Mouse (Mus musculus): ENCODE results near the gene Gm37596. TPM values are rescaled to one million over a fixed set of nuclear protein-coding genes. Genes with fewer than 3 reads are reported as not detected.
"Not testable (repeated sequence)": the region's sequence is repeated elsewhere in the genome, so short reads cannot be mapped to it uniquely, and the experiment has no call there.

Gene Gm37596
- not detected in 2 replicates for polyA plus RNA-seq (2014; fragmentation: Nextera tagmentation; extraction: Ambion mirVana)

- WGBS, result 85% methylated on average over 1 of the region's 2 CpGs
Measured at GRCm38 (mm10) chr3:93692970-93693369, at the start of gene Gm37596. TSS of gene Gm37596 (minus strand) at chr3:93693070.

GRCm38 (mm10) chr3:93708969-93709637, 16.2 kb upstream of the Gm37596 start:
- WGBS, result 97% methylated on average over 2 of the region's 2 CpGs
- not testable (repeated sequence) for DNase-seq (ENCODE audit: low spot score); ATAC-seq (ENCODE audit: insufficient number of reproducible peaks, low FRiP score, low TSS enrichment, low read depth); H3K27me3 ChIP-seq (ENCODE audit: control insufficient read depth, insufficient read depth, low read length); H3K9ac ChIP-seq (ENCODE audit: low read length); H3K4me3 ChIP-seq (ENCODE audit: low read depth, low read length); H3K36me3 ChIP-seq (ENCODE audit: control insufficient read depth, insufficient read depth, low read length); H3K9me3 ChIP-seq (ENCODE audit: control insufficient read depth, low read length); H3K4me2 ChIP-seq (ENCODE audit: low read depth, severe bottlenecking); H3K27ac ChIP-seq (replicated peaks; ENCODE audit: low read depth, low read length); H3K4me1 ChIP-seq (ENCODE audit: control insufficient read depth, insufficient read depth, low read length)

More at GRCm38 (mm10) chr3:93692970-93693369, at the start of gene Gm37596:
- not testable (repeated sequence) for H3K27me3 ChIP-seq (ENCODE audit: control insufficient read depth, insufficient read depth, low read length); H3K4me2 ChIP-seq (ENCODE audit: low read depth, severe bottlenecking); H3K4me3 ChIP-seq (ENCODE audit: low read depth, low read length); H3K27ac ChIP-seq (replicated peaks; ENCODE audit: low read depth, low read length); ATAC-seq (ENCODE audit: insufficient number of reproducible peaks, low FRiP score, low TSS enrichment, low read depth); H3K9me3 ChIP-seq (ENCODE audit: control insufficient read depth, low read length); H3K36me3 ChIP-seq (ENCODE audit: control insufficient read depth, insufficient read depth, low read length); DNase-seq (ENCODE audit: low spot score); H3K4me1 ChIP-seq (ENCODE audit: control insufficient read depth, insufficient read depth, low read length); H3K9ac ChIP-seq (ENCODE audit: low read length)

GRCm38 (mm10) chr3:93676210-93676609, 16.7 kb downstream of the Gm37596 start, which contains the start of gene Tdpoz1:
TSS of gene Tdpoz1 (minus strand) at chr3:93676310.
- H3K4me2 ChIP-seq (ENCODE audit: low read depth, severe bottlenecking); H3K9me3 ChIP-seq (ENCODE audit: control insufficient read depth, low read length); H3K9ac ChIP-seq (ENCODE audit: low read length); H3K27me3 ChIP-seq (ENCODE audit: control insufficient read depth, insufficient read depth, low read length); H3K4me3 ChIP-seq (ENCODE audit: low read depth, low read length); H3K36me3 ChIP-seq (ENCODE audit: control insufficient read depth, insufficient read depth, low read length); H3K4me1 ChIP-seq (ENCODE audit: control insufficient read depth, insufficient read depth, low read length); ATAC-seq (ENCODE audit: insufficient number of reproducible peaks, low FRiP score, low TSS enrichment, low read depth); DNase-seq (ENCODE audit: low spot score); H3K27ac ChIP-seq (replicated peaks; ENCODE audit: low read depth, low read length): not testable (repeated sequence)
- WGBS, result 93% methylated on average over 2 of the region's 4 CpGs

DNA sequence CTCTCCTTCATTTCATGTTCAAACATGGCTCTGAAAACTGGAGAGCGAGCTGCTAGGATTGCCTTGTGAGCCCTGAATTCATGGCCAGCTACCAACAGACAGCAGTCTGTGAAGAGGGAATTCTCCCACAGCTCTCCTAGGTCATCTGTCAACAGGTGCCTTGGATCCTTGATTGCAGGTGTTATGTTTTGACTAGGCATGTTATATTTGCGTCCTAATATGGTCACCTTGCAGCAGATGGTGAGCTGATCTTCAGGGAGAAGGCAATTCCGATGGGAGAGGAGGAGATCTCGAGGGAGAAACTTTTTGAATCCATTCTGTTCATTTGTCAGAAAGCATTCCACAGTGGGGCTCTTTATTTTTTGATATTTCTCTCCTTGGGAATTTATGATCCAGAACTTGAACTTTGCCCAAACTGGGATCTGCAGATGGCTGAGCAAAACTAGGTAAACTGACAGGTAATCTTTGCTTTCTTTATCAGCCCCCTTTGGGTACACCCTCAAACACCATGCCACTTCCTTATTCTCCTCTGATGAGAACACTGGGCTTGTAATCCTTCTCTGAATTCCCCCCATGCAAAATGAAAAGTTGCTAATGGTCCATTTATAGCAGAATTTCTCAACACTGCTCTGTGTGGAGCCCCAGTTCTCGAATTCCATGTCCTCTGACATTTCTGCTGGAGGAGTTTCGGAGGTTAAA, 21.9 kb downstream of the Gm37596 start:
- ATAC-seq (ENCODE audit: insufficient number of reproducible peaks, low FRiP score, low TSS enrichment, low read depth); H3K9me3 ChIP-seq (ENCODE audit: control insufficient read depth, low read length); H3K9ac ChIP-seq (ENCODE audit: low read length); H3K4me2 ChIP-seq (ENCODE audit: low read depth, severe bottlenecking); H3K27ac ChIP-seq (replicated peaks; ENCODE audit: low read depth, low read length); DNase-seq (ENCODE audit: low spot score); H3K27me3 ChIP-seq (ENCODE audit: control insufficient read depth, insufficient read depth, low read length); H3K4me1 ChIP-seq (ENCODE audit: control insufficient read depth, insufficient read depth, low read length); H3K36me3 ChIP-seq (ENCODE audit: control insufficient read depth, insufficient read depth, low read length); H3K4me3 ChIP-seq (ENCODE audit: low read depth, low read length): not testable (repeated sequence)
- WGBS, result 77% methylated on average over 5 of the region's 6 CpGs

- Histone ChIP-seq H3K9ac (ENCODE audit: low read length) (no peak overlapping the region), H3K27me3 (ENCODE audit: control insufficient read depth, insufficient read depth, low read length) (no peaks in the 10 kb centered on the region), H3K36me3 (ENCODE audit: control insufficient read depth, insufficient read depth, low read length) (no peaks in the 10 kb centered on the region), H3K4me2 (ENCODE audit: low read depth, severe bottlenecking) (no peak overlapping the region), H3K27ac (replicated peaks; ENCODE audit: low read depth, low read length) (no peak overlapping the region), H3K4me3 (ENCODE audit: low read depth, low read length) (no peak overlapping the region), H3K9me3 (ENCODE audit: control insufficient read depth, low read length) (no peaks in the 10 kb centered on the region), H3K4me1 (ENCODE audit: control insufficient read depth, insufficient read depth, low read length) (no peaks in the 10 kb centered on the region)
- DNase-seq (ENCODE audit: low spot score) (no peak), ATAC-seq (ENCODE audit: insufficient number of reproducible peaks, low FRiP score, low TSS enrichment, low read depth) (no peak)
- WGBS, result 86% methylated on average over 1 of the region's 1 CpGs
Measured at GRCm38 (mm10) chr3:93654260-93654659, 38.6 kb downstream of the Gm37596 start.

- H3K27me3 ChIP-seq (ENCODE audit: control insufficient read depth, insufficient read depth, low read length), result no peaks in the 10 kb centered on the region
- ATAC-seq (ENCODE audit: insufficient number of reproducible peaks, low FRiP score, low TSS enrichment, low read depth), result no peak
- 87% methylated on average over 3 of the region's 3 CpGs for WGBS
- H3K4me2 ChIP-seq (ENCODE audit: low read depth, severe bottlenecking), result no peak within 1 kb of the TSS
- no peaks in the 10 kb centered on the region for H3K4me1 ChIP-seq (ENCODE audit: control insufficient read depth, insufficient read depth, low read length)
- H3K9ac ChIP-seq (ENCODE audit: low read length), result no peak within 1 kb of the TSS
- no peak for DNase-seq (ENCODE audit: low spot score)
- no peaks in the 10 kb centered on the region for H3K36me3 ChIP-seq (ENCODE audit: control insufficient read depth, insufficient read depth, low read length)
- no peaks in the 10 kb centered on the region for H3K9me3 ChIP-seq (ENCODE audit: control insufficient read depth, low read length)
- H3K4me3 ChIP-seq (ENCODE audit: low read depth, low read length), result no peak within 1 kb of the TSS
- H3K27ac ChIP-seq (replicated peaks; ENCODE audit: low read depth, low read length), result no peak within 1 kb of the TSS
Measured at GRCm38 (mm10) chr3:93652586-93652985, 40.3 kb downstream of the Gm37596 start, which contains the start of gene Tdpoz2. TSS of gene Tdpoz2 (minus strand) at chr3:93652686.

Other genes starting within 250 kb of the Gm37596 start
- gene Tchhl1, start 224.3 kb downstream of the Gm37596 start, polyA plus RNA-seq (2014; fragmentation: Nextera tagmentation; extraction: Ambion mirVana), result not detected in 2 replicates
- gene S100a11, start 172.6 kb downstream of the Gm37596 start, polyA plus RNA-seq (2014; fragmentation: Nextera tagmentation; extraction: Ambion mirVana), result 410 and 448 TPM in 2 replicates
- gene S100a10, start 138.0 kb downstream of the Gm37596 start, polyA plus RNA-seq (2014; fragmentation: Nextera tagmentation; extraction: Ambion mirVana), result 89.9 and 96.3 TPM in 2 replicates
- gene Tdpoz2, start 40.4 kb downstream of the Gm37596 start, polyA plus RNA-seq (2014; fragmentation: Nextera tagmentation; extraction: Ambion mirVana), result not detected in 2 replicates
- not detected in 2 replicates for gene Tdpoz1, start 16.8 kb downstream of the Gm37596 start, polyA plus RNA-seq (2014; fragmentation: Nextera tagmentation; extraction: Ambion mirVana)
- gene Gm5773, start 79.9 kb upstream of the Gm37596 start, polyA plus RNA-seq (2014; fragmentation: Nextera tagmentation; extraction: Ambion mirVana), result not detected in 2 replicates
- gene Tdpoz4, start 103.3 kb upstream of the Gm37596 start, polyA plus RNA-seq (2014; fragmentation: Nextera tagmentation; extraction: Ambion mirVana), result not detected in 2 replicates
- gene Tdpoz3, start 132.9 kb upstream of the Gm37596 start, polyA plus RNA-seq (2014; fragmentation: Nextera tagmentation; extraction: Ambion mirVana), result not detected in 2 replicates